Mouse (Mus musculus) kidney, postnatal 0 days (tissue): ENCODE measurements around the gene Tpo. TPM values are rescaled to one million over a fixed set of nuclear protein-coding genes. Genes with fewer than 3 reads are reported as not detected.
A peak's percentile ranks its signal among the peaks of the same experiment; 100 is the strongest.

Experiments
- ATAC-seq: fragments of 200-750 bp; cut with Nextera tagmentation; replicated peaks from 2 replicates; pipeline ENCODE4 v1.8.0; 2017; ENCODE audit warnings: low read depth, moderate number of reproducible peaks, moderate TSS enrichment, moderate library complexity; ENCODE audit not compliant: low FRiP score
- DNase-seq: peaks from one replicate; pipeline ENCODE4 v3.0.0-alpha.2; 2016; ENCODE audit warnings: low spot score
- H3K27ac ChIP-seq: fragments of 300-500 bp; sonication (generic); 2 replicates; pipeline ENCODE4 v1.5.1; 2014; ENCODE audit warnings: mild to moderate bottlenecking
- H3K27me3 ChIP-seq: fragments of 300-500 bp; sonication (generic); 2 replicates; pipeline ENCODE4 v1.6.1; 2014; ENCODE audit warnings: low read length, mixed read lengths; ENCODE audit not compliant: insufficient read depth
- H3K36me3 ChIP-seq: fragments of 300-500 bp; sonication (generic); 2 replicates; pipeline ENCODE4 v1.6.1; 2014; ENCODE audit warnings: low read length, mixed read lengths; ENCODE audit not compliant: insufficient read depth
- H3K4me1 ChIP-seq: fragments of 300-500 bp; sonication (generic); replicated peaks from 2 replicates; pipeline ENCODE4 v1.6.1; 2014; ENCODE audit warnings: antibody characterized with exemption, low read length, mixed read lengths; ENCODE audit not compliant: insufficient read depth
- H3K4me2 ChIP-seq: fragments of 300-500 bp; sonication (generic); 2 replicates; pipeline ENCODE4 v1.6.1; 2014; ENCODE audit warnings: mild to moderate bottlenecking, low read length, moderate library complexity, mixed read lengths
- H3K4me3 ChIP-seq: fragments of 300-500 bp; sonication (generic); replicated peaks from 2 replicates; pipeline ENCODE4 v1.5.1; 2014; ENCODE audit warnings: low read depth, low read length
- H3K9ac ChIP-seq: fragments of 300-500 bp; sonication (generic); 2 replicates; pipeline ENCODE4 v1.6.1; 2014; ENCODE audit warnings: low read depth, low read length
- H3K9me3 ChIP-seq: fragments of 300-500 bp; sonication (generic); replicated peaks from 2 replicates; pipeline ENCODE4 v1.6.1; 2016; ENCODE audit warnings: low read length, inconsistent platforms, mixed read lengths
- CTCF ChIP-seq: IDR thresholded peaks from 2 replicates; pipeline ENCODE4 v1.5.1; 2016; ENCODE audit warnings: antibody characterized with exemption, low read depth, mild to moderate bottlenecking, moderate library complexity
- WGBS: fragments of 180-500 bp; shearing (Covaris S2); extraction: QIAGEN DNeasy Blood & Tissue Kit; methylation state at CpG from one replicate; pipeline ENCODE4 v1.1.7; 2014; 5-methylcytosine and 5-hydroxymethylcytosine counted together
- polyA plus RNA-seq: library from polyadenylated mRNA; unstranded; fragments of >200 nt; fragmentation: Nextera tagmentation; extraction: Ambion mirVana; gene quantifications from 2 replicates; pipeline ENCODE4 v1.2.1, GENCODE M21; 2015

Tpo gene
- polyA plus RNA-seq, 1 experiment from 2014 or later: not detected

DNA sequence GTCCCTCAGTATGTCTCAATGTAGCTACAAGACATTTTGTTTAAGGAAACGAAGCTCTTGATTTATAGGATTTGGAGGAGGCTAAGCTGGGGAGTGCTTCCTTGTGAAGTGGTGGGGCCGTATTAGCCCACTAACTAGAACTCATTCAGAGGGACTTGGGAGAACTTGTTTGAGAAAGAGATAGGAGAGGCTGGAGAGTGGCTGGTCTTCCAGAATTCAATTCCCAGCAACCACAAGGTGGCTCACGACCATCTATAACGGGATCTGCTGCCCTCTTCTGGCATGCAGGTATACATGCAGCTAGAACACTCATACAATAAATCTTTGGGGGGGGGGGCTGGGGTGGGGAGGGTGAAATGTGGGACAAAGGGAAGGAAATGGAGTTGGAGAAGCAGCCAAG is 92.3 kb downstream of the Tpo start:
- H3K4me2 ChIP-seq: no peak overlapping the region
- WGBS: 13% methylated on average over 4 of the region's 4 CpGs
- no peaks in the 10 kb centered on the region for H3K36me3 ChIP-seq
- peak; percentile 91 for TF ChIP-seq CTCF
- no peak overlapping the region for H3K9ac ChIP-seq
- ATAC-seq: no peak
- H3K4me3 ChIP-seq: no peak overlapping the region
- no peaks in the 10 kb centered on the region for H3K27me3 ChIP-seq
- H3K27ac ChIP-seq: no peak overlapping the region
- no peaks in the 10 kb centered on the region for H3K4me1 ChIP-seq
- H3K9me3 ChIP-seq: no peaks in the 10 kb centered on the region
- peak; percentile 86 for DNase-seq

DNA sequence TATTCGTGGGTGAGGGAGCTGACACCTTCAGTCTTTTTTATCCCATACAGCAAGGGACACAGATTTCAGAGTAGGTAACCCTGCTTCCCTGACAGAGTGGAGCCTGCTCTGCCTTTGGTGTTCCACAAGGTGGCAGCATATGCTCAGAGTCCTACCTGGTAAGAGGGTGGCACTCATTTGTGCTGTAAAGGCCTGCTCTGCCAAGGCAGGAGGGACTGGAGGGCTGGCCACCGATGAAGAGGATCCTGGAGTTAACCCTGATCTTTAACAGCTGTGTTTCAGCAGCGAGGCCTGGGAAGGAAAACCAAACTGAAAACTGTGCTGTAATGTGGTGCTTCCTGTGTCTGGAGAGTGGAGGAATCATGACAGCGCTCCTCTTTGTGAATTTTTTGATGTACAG is 92.9 kb downstream of the Tpo start:
- H3K27ac ChIP-seq: no peak overlapping the region
- ATAC-seq: 0 out of 2 replicates have a peak, but pooled peaks have one; percentile 54
- peak; percentile 83 for TF ChIP-seq CTCF

DNA sequence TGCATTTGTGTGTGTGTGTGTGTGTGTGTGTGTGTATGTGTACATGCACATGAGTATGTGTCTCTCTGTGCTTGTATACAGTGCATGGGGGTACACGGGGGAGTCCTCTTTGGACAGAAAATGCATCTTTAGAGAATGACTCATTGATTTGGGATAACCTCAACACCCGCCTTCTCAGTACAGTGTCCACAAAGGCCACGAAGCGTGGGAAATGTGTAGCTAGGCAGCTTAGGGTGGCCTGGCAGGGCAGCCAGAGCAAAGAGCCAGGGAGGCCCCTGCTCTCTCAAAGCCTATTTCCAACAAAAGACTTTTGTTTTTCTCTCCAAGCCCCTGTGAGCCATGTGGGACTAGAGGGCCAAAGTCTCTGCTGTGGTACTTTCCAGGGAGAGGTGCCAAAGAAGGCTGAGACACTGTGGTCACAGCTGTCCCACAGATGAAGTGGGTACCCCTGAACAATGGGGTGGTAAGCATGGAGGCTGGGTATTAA is 95.8 kb downstream of the Tpo start:
- no peak for DNase-seq
- WGBS: 77% methylated on average over 4 of the region's 4 CpGs
- no peak for ATAC-seq
- Histone ChIP-seq H3K4me3 (no peak overlapping the region), H3K9ac (no peak overlapping the region), H3K27me3 (no peaks in the 10 kb centered on the region), H3K36me3 (no peaks in the 10 kb centered on the region), H3K27ac (no peak overlapping the region), H3K4me1 (no peaks in the 10 kb centered on the region), H3K4me2 (no peak overlapping the region), H3K9me3 (no peaks in the 10 kb centered on the region)
- no peak for TF ChIP-seq CTCF

More for the DNA sequence above, 92.9 kb downstream of the Tpo start:
- no peaks in the 10 kb centered on the region for H3K4me1 ChIP-seq
- peak; percentile 55 for DNase-seq
- H3K9ac ChIP-seq: no peak overlapping the region
- no peaks in the 10 kb centered on the region for H3K9me3 ChIP-seq
- WGBS: 33% methylated on average over 4 of the region's 4 CpGs
- no peaks in the 10 kb centered on the region for H3K27me3 ChIP-seq
- no peak overlapping the region for H3K4me2 ChIP-seq
- no peak overlapping the region for H3K4me3 ChIP-seq
- no peaks in the 10 kb centered on the region for H3K36me3 ChIP-seq

DNA sequence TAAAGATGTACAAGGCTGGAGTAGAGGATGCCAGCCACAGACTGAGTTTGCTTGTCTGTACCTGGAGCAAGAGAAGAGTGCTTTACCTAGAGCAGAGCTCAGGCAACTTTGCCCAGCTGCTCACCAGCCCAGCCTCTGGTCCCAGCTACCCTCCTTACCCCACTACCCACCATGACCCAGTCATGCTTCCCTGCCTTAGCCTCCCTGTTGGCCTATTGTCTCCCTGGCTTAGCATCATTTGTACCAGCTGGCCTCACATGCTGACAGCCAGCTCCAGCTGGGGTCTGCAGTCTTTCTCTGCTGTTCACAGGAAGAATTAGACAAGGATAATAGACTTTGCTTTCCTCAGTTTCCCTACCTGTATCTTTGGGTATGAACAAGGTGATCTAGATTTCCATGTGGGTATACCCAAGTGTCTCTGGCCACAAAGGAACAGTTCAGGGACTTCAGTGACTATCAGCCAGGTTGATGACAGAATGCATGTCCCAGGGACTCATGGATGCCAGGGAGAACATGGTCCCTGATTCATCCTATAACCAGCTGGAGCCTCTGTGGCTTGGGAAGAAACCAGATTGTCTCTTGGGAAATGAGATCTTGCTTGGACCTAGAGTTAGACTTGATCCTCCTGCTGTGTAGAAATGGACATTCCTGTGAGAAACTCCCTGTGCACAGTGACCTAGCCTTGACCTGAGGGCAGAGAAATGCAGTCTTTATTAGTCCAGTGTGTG is 96.4 kb downstream of the Tpo start:
- no peak overlapping the region for H3K4me2 ChIP-seq
- H3K9ac ChIP-seq: no peak overlapping the region
- no peak overlapping the region for H3K27ac ChIP-seq
- H3K36me3 ChIP-seq: no peaks in the 10 kb centered on the region
- H3K27me3 ChIP-seq: no peaks in the 10 kb centered on the region
- TF ChIP-seq CTCF: no peak
- H3K9me3 ChIP-seq: no peaks in the 10 kb centered on the region
- H3K4me1 ChIP-seq: no peaks in the 10 kb centered on the region
- ATAC-seq: no peak
- no peak overlapping the region for H3K4me3 ChIP-seq
- no peak for DNase-seq

DNA sequence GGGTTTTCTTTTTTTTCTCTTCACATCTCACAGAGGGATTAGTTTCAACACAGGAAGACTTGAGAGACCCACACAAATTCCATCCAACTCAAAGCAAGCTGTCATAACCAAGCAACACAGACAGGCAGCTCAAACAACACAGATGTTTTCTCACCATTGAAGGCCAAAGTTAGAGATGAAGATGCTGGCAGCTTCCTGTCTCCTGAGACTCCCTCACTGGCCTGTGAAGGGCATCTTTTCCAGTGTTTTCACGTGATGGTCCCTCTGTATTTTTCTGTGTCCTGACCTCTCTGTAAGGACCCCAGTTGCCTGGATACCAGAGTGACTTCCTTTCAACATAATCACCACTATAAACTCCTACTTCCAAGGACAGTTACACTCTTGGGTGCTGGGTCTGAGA is 97.0 kb downstream of the Tpo start:
- Histone ChIP-seq H3K36me3 (no peaks in the 10 kb centered on the region), H3K9me3 (no peaks in the 10 kb centered on the region), H3K4me3 (no peak overlapping the region), H3K4me2 (no peak overlapping the region), H3K9ac (no peak overlapping the region), H3K27ac (no peak overlapping the region), H3K27me3 (no peaks in the 10 kb centered on the region), H3K4me1 (no peaks in the 10 kb centered on the region)
- DNase-seq (peak; percentile 16), ATAC-seq (no peak)
- 26% methylated on average over 1 of the region's 1 CpGs for WGBS
- TF ChIP-seq CTCF: no peak

DNA sequence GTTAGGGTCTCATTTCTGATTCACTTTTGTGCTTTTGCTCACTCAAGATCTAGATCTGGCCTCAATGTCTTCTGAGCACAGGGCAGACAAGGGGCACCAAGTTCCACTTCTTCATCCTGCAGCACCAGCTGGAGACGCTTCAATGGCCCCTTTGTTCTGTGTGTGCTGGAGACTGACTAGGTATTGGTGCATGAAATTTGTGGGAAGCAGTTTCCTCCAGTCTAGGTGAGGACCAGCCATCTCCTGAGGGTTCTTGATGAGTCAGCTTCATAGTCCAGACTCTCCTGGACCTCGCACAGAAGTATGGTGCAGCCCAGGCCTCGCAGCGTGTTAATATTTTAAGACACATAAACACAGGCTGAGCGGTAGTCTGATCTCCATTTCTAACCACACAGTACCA is 97.7 kb downstream of the Tpo start:
- H3K27ac ChIP-seq: no peak overlapping the region
- no peak overlapping the region for H3K4me3 ChIP-seq
- H3K9me3 ChIP-seq: no peaks in the 10 kb centered on the region
- TF ChIP-seq CTCF: no peak
- no peaks in the 10 kb centered on the region for H3K36me3 ChIP-seq
- no peaks in the 10 kb centered on the region for H3K27me3 ChIP-seq
- DNase-seq (no peak), ATAC-seq (no peak)
- H3K4me2 ChIP-seq: no peak overlapping the region
- H3K9ac ChIP-seq: no peak overlapping the region
- 76% methylated on average over 5 of the region's 5 CpGs for WGBS
- no peaks in the 10 kb centered on the region for H3K4me1 ChIP-seq
